Mouse (Mus musculus) lung, adult 2 months (tissue): ENCODE data around the gene Scamp4.

ENCODE experiments used
- CTCF ChIP-seq: fragments of 200-500 bp; IDR thresholded peaks from 2 replicates; pipeline ENCODE4 v1.5.1; 2011; ENCODE audit warnings: mild to moderate bottlenecking, low read length, control low read depth; ENCODE audit not compliant: insufficient read depth
- POLR2A ChIP-seq: fragments of 200-500 bp; IDR thresholded peaks from 2 replicates; pipeline ENCODE4 v1.6.1; 2011; ENCODE audit warnings: low read depth, mild to moderate bottlenecking, control low read depth, low read length, borderline replicate concordance; ENCODE audit errors: extremely low read depth

- TF ChIP-seq CTCF: no peak
- no peak for TF ChIP-seq POLR2A
Observed at GRCm38 (mm10) chr10:80658841-80659202, 56.1 kb downstream of the Scamp4 start.
